Mouse (Mus musculus): ENCODE results near the gene Pilrb1. TPM values are rescaled to one million over a fixed set of nuclear protein-coding genes. Genes with fewer than 3 reads are reported as not detected.

Pilrb1 gene
- polyA plus RNA-seq, 1 experiment from 2014 or later, result 1.4 TPM

DNA sequence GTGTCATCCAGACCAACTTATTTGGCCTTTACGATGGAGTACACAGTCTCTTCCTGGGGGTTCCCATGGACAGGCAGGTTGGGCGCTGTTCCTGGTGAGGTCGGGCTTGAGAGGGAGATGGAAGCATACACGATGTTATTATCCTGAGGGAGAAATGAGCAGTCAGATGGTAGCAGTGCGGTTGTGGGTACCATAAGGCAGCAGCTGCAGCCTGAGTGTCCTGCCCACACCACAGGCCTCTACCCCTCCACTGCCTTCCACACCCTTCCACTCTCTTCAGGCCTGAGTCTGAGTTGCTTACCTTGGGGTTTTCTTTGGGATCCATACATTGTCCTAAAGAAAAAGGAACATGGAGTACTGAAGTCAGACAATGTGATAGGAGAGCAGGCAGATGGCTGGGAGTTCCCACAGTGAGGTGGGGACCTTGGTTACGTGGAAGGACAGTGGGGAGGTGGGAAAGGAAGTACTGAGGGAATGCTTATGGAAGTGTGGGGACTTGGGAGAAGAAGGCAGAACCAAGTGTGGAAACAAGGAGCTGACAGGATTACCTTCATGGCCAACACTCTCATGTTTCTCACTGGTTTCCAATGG, 34.4 kb downstream of the Pilrb1 start:
- 88% methylated on average over 6 of the region's 6 CpGs for WGBS
- no peak overlapping the region for H3K27ac ChIP-seq (ENCODE audit: low read depth)
- ATAC-seq (replicated peaks; ENCODE audit: low FRiP score, low TSS enrichment, low read depth) (no peak), DNase-seq (ENCODE audit: low spot score) (no peak)
- no peaks in the 10 kb centered on the region for H3K9me3 ChIP-seq (ENCODE audit: control insufficient read depth, low read length)
- no peaks in the 10 kb centered on the region for H3K36me3 ChIP-seq (ENCODE audit: control insufficient read depth, insufficient read depth, low read length)
- no peaks in the 10 kb centered on the region for H3K27me3 ChIP-seq (replicated peaks; ENCODE audit: control insufficient read depth, insufficient read depth, low read length)
- H3K9ac ChIP-seq (ENCODE audit: low read length), result no peak overlapping the region
- no peak overlapping the region for H3K4me3 ChIP-seq (ENCODE audit: low read depth, low read length)
- H3K4me1 ChIP-seq (replicated peaks; ENCODE audit: control insufficient read depth, insufficient read depth, low read length), result no peaks in the 10 kb centered on the region
- no peak overlapping the region for H3K4me2 ChIP-seq (ENCODE audit: low read length)

DNA sequence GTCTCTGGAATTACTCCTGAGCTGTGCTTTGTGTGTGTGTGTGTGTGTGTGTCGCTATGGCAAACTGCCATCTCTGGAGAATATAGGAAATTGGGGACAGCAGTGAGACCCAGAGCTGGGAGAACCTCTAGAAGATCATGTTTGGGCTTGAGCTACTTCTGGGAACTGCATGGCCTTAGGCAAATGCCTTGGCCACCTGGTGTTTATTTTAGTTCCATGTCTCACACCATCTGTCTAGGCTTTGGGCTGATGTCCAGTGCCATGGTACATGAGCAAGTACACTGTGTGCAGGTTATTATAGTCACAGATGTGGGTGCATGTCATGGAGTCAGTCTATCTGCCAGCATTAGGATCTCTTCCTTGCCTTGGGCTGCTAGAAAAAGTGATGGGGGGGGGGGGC, 35.3 kb downstream of the Pilrb1 start:
- no peaks in the 10 kb centered on the region for H3K4me1 ChIP-seq (replicated peaks; ENCODE audit: control insufficient read depth, insufficient read depth, low read length)
- no peaks in the 10 kb centered on the region for H3K27me3 ChIP-seq (replicated peaks; ENCODE audit: control insufficient read depth, insufficient read depth, low read length)
- DNase-seq (ENCODE audit: low spot score) (no peak), ATAC-seq (replicated peaks; ENCODE audit: low FRiP score, low TSS enrichment, low read depth) (no peak)
- 82% methylated on average over 1 of the region's 1 CpGs for WGBS
- no peak overlapping the region for H3K9ac ChIP-seq (ENCODE audit: low read length)
- no peak overlapping the region for H3K4me3 ChIP-seq (ENCODE audit: low read depth, low read length)
- no peaks in the 10 kb centered on the region for H3K9me3 ChIP-seq (ENCODE audit: control insufficient read depth, low read length)
- H3K27ac ChIP-seq (ENCODE audit: low read depth), result no peak overlapping the region
- H3K36me3 ChIP-seq (ENCODE audit: control insufficient read depth, insufficient read depth, low read length), result no peaks in the 10 kb centered on the region
- no peak overlapping the region for H3K4me2 ChIP-seq (ENCODE audit: low read length)

DNA sequence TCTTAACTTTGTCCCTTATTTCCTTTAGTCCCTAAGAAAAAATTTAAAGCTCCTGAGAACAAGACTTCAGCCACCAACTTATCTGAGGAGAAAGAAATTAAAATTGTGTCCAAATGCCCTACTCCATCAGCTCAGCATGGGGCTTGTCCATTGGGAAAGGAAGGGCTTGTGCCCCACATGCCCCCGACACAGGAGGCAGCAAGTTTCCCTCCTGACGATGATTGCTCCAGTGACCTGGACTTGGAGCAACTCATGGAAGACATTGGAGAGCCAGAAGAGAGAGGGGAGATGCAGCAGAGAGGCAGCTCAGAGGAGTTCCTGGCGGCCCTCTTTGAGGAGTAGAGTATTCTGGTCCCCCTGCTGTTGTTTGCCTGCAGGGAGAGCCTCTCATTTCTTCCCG, 35.8 kb downstream of the Pilrb1 start:
- ATAC-seq (replicated peaks; ENCODE audit: low FRiP score, low TSS enrichment, low read depth) (no peak), DNase-seq (ENCODE audit: low spot score) (no peak)
- Histone ChIP-seq H3K9ac (ENCODE audit: low read length) (no peak overlapping the region), H3K4me1 (replicated peaks; ENCODE audit: control insufficient read depth, insufficient read depth, low read length) (no peaks in the 10 kb centered on the region), H3K36me3 (ENCODE audit: control insufficient read depth, insufficient read depth, low read length) (no peaks in the 10 kb centered on the region), H3K27me3 (replicated peaks; ENCODE audit: control insufficient read depth, insufficient read depth, low read length) (no peaks in the 10 kb centered on the region), H3K27ac (ENCODE audit: low read depth) (no peak overlapping the region), H3K9me3 (ENCODE audit: control insufficient read depth, low read length) (no peaks in the 10 kb centered on the region), H3K4me2 (ENCODE audit: low read length) (no peak overlapping the region), H3K4me3 (ENCODE audit: low read depth, low read length) (no peak overlapping the region)
- 63% methylated on average over 4 of the region's 4 CpGs for WGBS

DNA sequence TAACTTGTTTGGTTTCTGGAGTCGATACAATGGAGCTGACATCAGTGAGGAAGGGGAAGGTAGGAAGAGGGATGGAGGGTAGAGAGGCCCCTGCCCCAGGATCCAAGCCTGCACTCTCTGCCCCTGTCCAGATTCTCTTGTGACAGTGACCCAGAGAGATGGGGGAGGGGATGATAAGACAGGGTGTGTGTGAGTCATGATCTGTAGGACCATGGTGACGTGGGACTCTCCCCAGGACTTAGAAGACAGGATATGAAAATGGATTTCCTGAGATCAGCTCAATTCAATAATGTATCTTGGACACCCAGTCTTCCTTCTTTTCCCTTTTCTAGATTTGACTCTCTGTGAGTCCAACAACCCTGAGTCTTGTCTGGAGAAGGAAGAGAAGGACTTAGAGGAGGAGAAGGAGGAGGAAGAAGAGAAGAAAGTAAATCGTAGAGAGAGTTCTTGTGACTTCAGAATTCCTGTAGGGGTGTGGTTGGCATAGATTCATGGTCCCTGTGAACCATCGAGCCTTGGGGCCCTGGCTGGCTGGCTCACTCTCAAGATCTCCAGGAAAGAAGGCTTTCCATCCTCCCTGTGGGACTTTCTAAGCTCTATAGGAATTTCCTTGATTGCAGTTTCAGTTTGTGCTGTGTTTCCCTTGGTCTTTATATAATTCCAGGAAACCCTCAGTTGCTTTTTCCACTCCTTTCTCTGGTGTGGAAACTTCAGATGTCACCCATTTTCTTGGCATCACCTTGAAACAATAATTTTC, 40.3 kb downstream of the Pilrb1 start:
- H3K27ac ChIP-seq (ENCODE audit: low read depth), result no peak overlapping the region
- H3K4me1 ChIP-seq (replicated peaks; ENCODE audit: control insufficient read depth, insufficient read depth, low read length), result no peaks in the 10 kb centered on the region
- H3K27me3 ChIP-seq (replicated peaks; ENCODE audit: control insufficient read depth, insufficient read depth, low read length), result no peaks in the 10 kb centered on the region
- no peak overlapping the region for H3K4me2 ChIP-seq (ENCODE audit: low read length)
- H3K4me3 ChIP-seq (ENCODE audit: low read depth, low read length), result no peak overlapping the region
- no peak overlapping the region for H3K9ac ChIP-seq (ENCODE audit: low read length)
- DNase-seq (ENCODE audit: low spot score) (no peak), ATAC-seq (replicated peaks; ENCODE audit: low FRiP score, low TSS enrichment, low read depth) (no peak)
- 70% methylated on average over 4 of the region's 4 CpGs for WGBS
- H3K36me3 ChIP-seq (ENCODE audit: control insufficient read depth, insufficient read depth, low read length), result no peaks in the 10 kb centered on the region
- H3K9me3 ChIP-seq (ENCODE audit: control insufficient read depth, low read length), result no peaks in the 10 kb centered on the region

DNA sequence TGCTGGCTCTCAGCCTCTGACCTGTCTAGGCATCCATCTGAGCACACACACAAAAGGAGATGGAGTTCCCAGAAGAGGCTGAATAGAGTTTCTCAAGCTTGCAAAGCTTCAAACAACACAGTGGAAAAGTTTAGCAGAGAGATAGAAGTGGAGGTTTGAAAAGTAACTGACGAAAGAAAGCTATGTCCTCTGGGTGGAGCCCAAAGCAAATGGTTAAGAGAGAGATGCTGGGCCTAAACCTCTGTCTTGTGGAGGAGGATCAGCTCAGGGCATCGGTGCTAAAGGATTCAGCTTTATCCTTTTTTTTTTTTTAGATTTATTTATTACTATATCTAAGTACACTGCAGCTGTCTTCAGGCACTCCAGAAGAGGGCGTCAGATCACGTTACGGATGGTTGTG, 49.6 kb downstream of the Pilrb1 start:
- H3K27ac ChIP-seq (ENCODE audit: low read depth), result no peak overlapping the region
- ATAC-seq (replicated peaks; ENCODE audit: low FRiP score, low TSS enrichment, low read depth), result no peak
- H3K27me3 ChIP-seq (replicated peaks; ENCODE audit: control insufficient read depth, insufficient read depth, low read length), result no peaks in the 10 kb centered on the region
- no peaks in the 10 kb centered on the region for H3K9me3 ChIP-seq (ENCODE audit: control insufficient read depth, low read length)
- no peak overlapping the region for H3K4me2 ChIP-seq (ENCODE audit: low read length)
- no peak overlapping the region for H3K9ac ChIP-seq (ENCODE audit: low read length)
- WGBS, result 94% methylated on average over 5 of the region's 5 CpGs
- no peaks in the 10 kb centered on the region for H3K36me3 ChIP-seq (ENCODE audit: control insufficient read depth, insufficient read depth, low read length)
- no peak overlapping the region for H3K4me3 ChIP-seq (ENCODE audit: low read depth, low read length)
- DNase-seq (ENCODE audit: low spot score), result no peak
- H3K4me1 ChIP-seq (replicated peaks; ENCODE audit: control insufficient read depth, insufficient read depth, low read length), result no peaks in the 10 kb centered on the region

DNA sequence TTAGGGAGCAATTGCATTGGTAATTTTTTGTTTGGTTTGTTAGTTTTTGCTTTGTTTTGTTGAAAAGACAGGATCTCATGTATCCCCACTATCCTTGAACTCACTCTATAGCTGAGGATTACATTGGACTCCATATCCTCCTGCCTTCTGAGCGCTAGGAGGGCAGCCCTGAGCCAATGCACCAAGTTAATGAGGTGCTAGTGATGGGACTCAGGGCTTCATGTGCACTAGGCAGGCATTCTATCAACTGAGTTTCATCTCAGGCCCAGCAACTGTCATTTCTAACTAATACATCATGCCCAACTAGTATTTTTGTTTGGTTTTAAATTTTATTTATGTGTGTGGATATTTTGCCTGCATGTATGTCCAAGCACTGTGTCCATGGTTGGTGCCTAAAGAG, 51.7 kb downstream of the Pilrb1 start:
- no peak for DNase-seq (ENCODE audit: low spot score)
- ATAC-seq (replicated peaks; ENCODE audit: low FRiP score, low TSS enrichment, low read depth), result no peak
- 83% methylated on average over 1 of the region's 1 CpGs for WGBS
- Histone ChIP-seq H3K36me3 (ENCODE audit: control insufficient read depth, insufficient read depth, low read length) (no peaks in the 10 kb centered on the region), H3K4me2 (ENCODE audit: low read length) (no peak overlapping the region), H3K4me1 (replicated peaks; ENCODE audit: control insufficient read depth, insufficient read depth, low read length) (no peaks in the 10 kb centered on the region), H3K4me3 (ENCODE audit: low read depth, low read length) (no peak overlapping the region), H3K9ac (ENCODE audit: low read length) (no peak overlapping the region), H3K27ac (ENCODE audit: low read depth) (no peak overlapping the region), H3K27me3 (replicated peaks; ENCODE audit: control insufficient read depth, insufficient read depth, low read length) (no peaks in the 10 kb centered on the region), H3K9me3 (ENCODE audit: control insufficient read depth, low read length) (no peaks in the 10 kb centered on the region)

Other genes starting within 250 kb of the Pilrb1 start
- 112 and 126 TPM in 2 replicates for gene Pcolce, start 244.3 kb downstream of the Pilrb1 start, polyA plus RNA-seq (2014; fragmentation: Nextera tagmentation; extraction: Ambion mirVana)
- 0.11 and 0.28 TPM in 2 replicates for gene Fbxo24, start 229.1 kb downstream of the Pilrb1 start, polyA plus RNA-seq (2014; fragmentation: Nextera tagmentation; extraction: Ambion mirVana)
- gene Lrch4, start 229.0 kb downstream of the Pilrb1 start, polyA plus RNA-seq (2014; fragmentation: Nextera tagmentation; extraction: Ambion mirVana), result 31.2 and 35.3 TPM in 2 replicates
- 9.2 and 10.1 TPM in 2 replicates for gene Gm20605, start 228.9 kb downstream of the Pilrb1 start, polyA plus RNA-seq (2014; fragmentation: Nextera tagmentation; extraction: Ambion mirVana)
- 6.9 and 10.2 TPM in 2 replicates for gene Sap25, start 216.8 kb downstream of the Pilrb1 start, polyA plus RNA-seq (2014; fragmentation: Nextera tagmentation; extraction: Ambion mirVana)
- 0.08 TPM in 1 of 2 replicates, not detected in the other for gene Irs3, start 212.4 kb downstream of the Pilrb1 start, polyA plus RNA-seq (2014; fragmentation: Nextera tagmentation; extraction: Ambion mirVana)
- 16.0 and 16.4 TPM in 2 replicates for gene Agfg2, start 173.4 kb downstream of the Pilrb1 start, polyA plus RNA-seq (2014; fragmentation: Nextera tagmentation; extraction: Ambion mirVana)
- gene Nyap1, start 116.5 kb downstream of the Pilrb1 start, polyA plus RNA-seq (2014; fragmentation: Nextera tagmentation; extraction: Ambion mirVana), result 1.5 and 1.9 TPM in 2 replicates
- 121 and 125 TPM in 2 replicates for gene Tsc22d4, start 112.4 kb downstream of the Pilrb1 start, polyA plus RNA-seq (2014; fragmentation: Nextera tagmentation; extraction: Ambion mirVana)
- gene Ppp1r35, start 79.3 kb downstream of the Pilrb1 start, polyA plus RNA-seq (2014; fragmentation: Nextera tagmentation; extraction: Ambion mirVana), result 25.5 and 35.4 TPM in 2 replicates
- gene Mepce, start 70.5 kb downstream of the Pilrb1 start, polyA plus RNA-seq (2014; fragmentation: Nextera tagmentation; extraction: Ambion mirVana), result 12.1 and 15.4 TPM in 2 replicates
- gene Zcwpw1, start 70.3 kb downstream of the Pilrb1 start, polyA plus RNA-seq (2014; fragmentation: Nextera tagmentation; extraction: Ambion mirVana), result 14.4 and 17.9 TPM in 2 replicates
- 2.5 and 3.0 TPM in 2 replicates for gene Pilra, start 21.8 kb downstream of the Pilrb1 start, polyA plus RNA-seq (2014; fragmentation: Nextera tagmentation; extraction: Ambion mirVana)
- 0.55 and 0.63 TPM in 2 replicates for gene Pilrb2, start 13.7 kb upstream of the Pilrb1 start, polyA plus RNA-seq (2014; fragmentation: Nextera tagmentation; extraction: Ambion mirVana)
- gene Cyp3a13, start 63.5 kb upstream of the Pilrb1 start, polyA plus RNA-seq (2014; fragmentation: Nextera tagmentation; extraction: Ambion mirVana), result 13.2 and 13.6 TPM in 2 replicates
- gene Gjc3, start 105.0 kb upstream of the Pilrb1 start, polyA plus RNA-seq (2014; fragmentation: Nextera tagmentation; extraction: Ambion mirVana), result 0.19 and 0.38 TPM in 2 replicates
- not detected in 2 replicates for gene Azgp1, start 123.4 kb upstream of the Pilrb1 start, polyA plus RNA-seq (2014; fragmentation: Nextera tagmentation; extraction: Ambion mirVana)
- not detected in 2 replicates for gene Smok3a, start 163.2 kb upstream of the Pilrb1 start, polyA plus RNA-seq (2014; fragmentation: Nextera tagmentation; extraction: Ambion mirVana)
- gene Smok3b, start 163.3 kb upstream of the Pilrb1 start, polyA plus RNA-seq (2014; fragmentation: Nextera tagmentation; extraction: Ambion mirVana), result not detected in 2 replicates
- gene Smok3c, start 195.1 kb upstream of the Pilrb1 start, polyA plus RNA-seq (2014; fragmentation: Nextera tagmentation; extraction: Ambion mirVana), result not detected in 2 replicates
- gene Zkscan1, start 227.0 kb upstream of the Pilrb1 start, polyA plus RNA-seq (2014; fragmentation: Nextera tagmentation; extraction: Ambion mirVana), result 24.5 and 26.3 TPM in 2 replicates

Measured in intestine, embryonic 14.5 days (tissue).